Mouse (Mus musculus): ENCODE measurements around the gene Ndufs8.

Ndufs8 gene

GRCm38 (mm10) chr19:3862713-3863112, 49.9 kb downstream of the Ndufs8 start:
- no peak for DNase-seq (ENCODE audit: inconsistent age in 2 of 2, low spot score in 1 of 2)

Measured in adrenal gland, adult (tissue).